25 mouse cellular contexts compared by ENCODE assay signal in genomic region chr4:129610472-129610871, GRCm38 (mm10). TPM values are rescaled to one million over a fixed set of nuclear protein-coding genes. Genes with fewer than 3 reads are reported as not detected.
DNase-seq lines count a peak whose midpoint lies in the region; ATAC-seq and TF ChIP-seq lines count a peak whose summit lies in the region.
"Had no signal": no experiment of that assay in that cellular context is flagged by ENCODE, and none has a peak within 500 bp of the region (broad histone marks: within the 10 kb centered on the region; RNA-seq: fewer than 3 reads in every experiment).

No protein-coding gene starts in this region.

- no peak overlapping the region for H3K4me3 ChIP-seq in heart, embryonic 14.5 days (ENCODE audit: control insufficient read depth in 1 of 2, insufficient read depth in 1 of 2, low read depth in 1 of 2, low read length in 2 of 2)
- no peak overlapping the region for H3K4me3 ChIP-seq in midbrain, embryonic 11.5 days (ENCODE audit: low read depth, low read length)
- no peak overlapping the region for H3K4me3 ChIP-seq in midbrain, embryonic 10.5 days
- H3K4me3 ChIP-seq in thymus, adult 2 months (ENCODE audit: control insufficient read depth, insufficient read depth, low read length) = peak overlapping the region; percentile 18; the same call in 1 of the 2 replicates
- H3K4me3 ChIP-seq: forebrain, embryonic 13.5 days; intestine, embryonic 15.5 days; liver, embryonic 15.5 days; neural tube, embryonic 15.5 days had no signal

- H3K4me1 ChIP-seq in heart, embryonic 14.5 days (ENCODE audit: control insufficient read depth in 2 of 2, insufficient read depth in 2 of 2, low read length in 2 of 2) = peaks cover 7 to 13% of the 10 kb centered on the region in 2 experiments; a peak in 3 of 4 replicates
- no peaks in the 10 kb centered on the region for H3K4me1 ChIP-seq in midbrain, embryonic 11.5 days (ENCODE audit: control insufficient read depth, insufficient read depth, low read length)
- no peaks in the 10 kb centered on the region for H3K4me1 ChIP-seq in midbrain, embryonic 10.5 days
- peaks cover 45% of the 10 kb centered on the region for H3K4me1 ChIP-seq in thymus, adult 2 months (replicated peaks; ENCODE audit: control insufficient read depth, insufficient read depth, low read length)
- H3K4me1 ChIP-seq: intestine, embryonic 15.5 days had no signal

- DNase-seq in heart, postnatal 4 days = no peak
- no peak for DNase-seq in midbrain, embryonic 11.5 days (ENCODE audit: low spot score, missing footprints)
- no peak for DNase-seq in midbrain, embryonic 10.5 days (ENCODE audit: low spot score)
- DNase-seq in thymus, adult 2 months = no peak
- DNase-seq in thymus, adult 18-20 months = no peak
- no peak for DNase-seq in cerebellum, adult 9-10 months
- DNase-seq: adrenal gland, postnatal 25 days; cerebellum, postnatal 10 days; gastrocnemius, postnatal 10 days; heart, postnatal 36 days; kidney, adult 9 months; kidney, postnatal 14 days; layer of hippocampus, adult 9-11 months; lung, embryonic 14.5 days; lung, postnatal 36 days; midbrain, embryonic 14.5 days; retina, postnatal 1 day; right cerebral cortex, postnatal 14 days had no signal

- no peak overlapping the region for H3K9ac ChIP-seq in heart, embryonic 14.5 days (ENCODE audit: low read length)
- no peak overlapping the region for H3K9ac ChIP-seq in midbrain, embryonic 11.5 days (ENCODE audit: low read length)
- H3K9ac ChIP-seq: forebrain, embryonic 13.5 days; intestine, embryonic 15.5 days; liver, embryonic 15.5 days; lung, embryonic 14.5 days; neural tube, embryonic 15.5 days had no signal

- no peaks in the 10 kb centered on the region for H3K9me3 ChIP-seq in heart, embryonic 14.5 days (ENCODE audit: control insufficient read depth, low read length)
- H3K9me3 ChIP-seq in midbrain, embryonic 11.5 days (ENCODE audit: control insufficient read depth, low read length) = no peaks in the 10 kb centered on the region
- no peaks in the 10 kb centered on the region for H3K9me3 ChIP-seq in midbrain, embryonic 10.5 days (replicated peaks)
- H3K9me3 ChIP-seq: forebrain, embryonic 13.5 days; intestine, embryonic 15.5 days; liver, embryonic 15.5 days; neural tube, embryonic 15.5 days had no signal

- H3K36me3 ChIP-seq in heart, embryonic 14.5 days (ENCODE audit: control insufficient read depth, insufficient read depth, low read length) = peaks cover 32% of the 10 kb centered on the region
- H3K36me3 ChIP-seq in midbrain, embryonic 11.5 days (ENCODE audit: control insufficient read depth, insufficient read depth, low read length) = peaks cover 12% of the 10 kb centered on the region
- peaks cover 45% of the 10 kb centered on the region for H3K36me3 ChIP-seq in midbrain, embryonic 10.5 days
- peaks cover 7% of the 10 kb centered on the region; the same call in 1 of the 2 replicates for H3K36me3 ChIP-seq in thymus, adult 2 months (ENCODE audit: control insufficient read depth, insufficient read depth, low read length)

- H3K27me3 ChIP-seq in heart, embryonic 14.5 days (ENCODE audit: control insufficient read depth, insufficient read depth, low read length) = no peaks in the 10 kb centered on the region
- H3K27me3 ChIP-seq in midbrain, embryonic 11.5 days (ENCODE audit: control insufficient read depth, insufficient read depth, low read length) = no peaks in the 10 kb centered on the region
- no peaks in the 10 kb centered on the region for H3K27me3 ChIP-seq in midbrain, embryonic 10.5 days (ENCODE audit: low read depth, poor library complexity, severe bottlenecking)
- H3K27me3 ChIP-seq in thymus, adult 2 months (ENCODE audit: control insufficient read depth, insufficient read depth, low read length) = no peaks in the 10 kb centered on the region
- H3K27me3 ChIP-seq: forebrain, embryonic 13.5 days; intestine, embryonic 15.5 days; liver, embryonic 15.5 days; neural tube, embryonic 15.5 days had no signal

- no peak for TF ChIP-seq POLR2A in thymus, adult 2 months (IDR thresholded peaks at IDR 0.05; ENCODE audit: control insufficient read depth, extremely low read depth, insufficient read depth, low read length, poor library complexity)

- H3K27ac ChIP-seq in heart, embryonic 14.5 days (replicated peaks in 1 of 2; ENCODE audit: control insufficient read depth in 1 of 2, insufficient read depth in 1 of 2, low read depth in 2 of 2, low read length in 2 of 2) = no peak overlapping the region
- no peak overlapping the region for H3K27ac ChIP-seq in midbrain, embryonic 11.5 days (ENCODE audit: low read depth, low read length)
- H3K27ac ChIP-seq in midbrain, embryonic 10.5 days (replicated peaks) = no peak overlapping the region
- peak overlapping the region; percentile 97 for H3K27ac ChIP-seq in thymus, adult 2 months (ENCODE audit: control insufficient read depth, insufficient read depth, low read length)
- H3K27ac ChIP-seq: forebrain, embryonic 13.5 days; intestine, embryonic 15.5 days; liver, embryonic 15.5 days; neural tube, embryonic 15.5 days had no signal

- 0 out of 2 replicates have a peak, but pooled peaks have one; percentile 8 for ATAC-seq in heart, embryonic 14.5 days (ENCODE audit: insufficient number of reproducible peaks, insufficient read depth, low FRiP score, low read depth)
- ATAC-seq in midbrain, embryonic 11.5 days (ENCODE audit: low FRiP score) = peak; percentile 15; the same call in 1 of the 2 replicates
- ATAC-seq: forebrain, embryonic 13.5 days; hindbrain, embryonic 16.5 days; intestine, embryonic 15.5 days had no signal

- no peak overlapping the region for H3K4me2 ChIP-seq in heart, embryonic 14.5 days (ENCODE audit: low read length)
- no peak overlapping the region for H3K4me2 ChIP-seq in midbrain, embryonic 11.5 days
- H3K4me2 ChIP-seq: forebrain, embryonic 13.5 days; intestine, embryonic 15.5 days; liver, embryonic 15.5 days; lung, embryonic 14.5 days; neural tube, embryonic 15.5 days had no signal

- no peak for TF ChIP-seq CTCF in thymus, adult 2 months (IDR thresholded peaks at IDR 0.05; ENCODE audit: borderline replicate concordance, control insufficient read depth, extremely low read depth, insufficient read depth, low read length, poor library complexity)

- 69% methylated on average over 4 of the region's 4 CpGs for WGBS in heart, embryonic 14.5 days
- 79% methylated on average over 4 of the region's 4 CpGs for WGBS in midbrain, embryonic 11.5 days
- 80% methylated on average over 4 of the region's 4 CpGs for WGBS in midbrain, embryonic 10.5 days
- WGBS in thymus, adult 2 months = 54% methylated on average over 4 of the region's 4 CpGs

RNA-seq across cellular contexts. Expression of gene Dcdc2b, which starts 3.6 kb away (rescaled TPM):
- polyA plus RNA-seq in heart, embryonic 14.5 days (2014; fragmentation: Nextera tagmentation; extraction: Ambion mirVana) = 1.1 and 2.6 TPM in 2 replicates
- total RNA-seq in heart, postnatal 4 days (2021) = under 1 TPM; 0.27 to 0.76 TPM
- 1.7 and 3.0 TPM in 2 replicates for polyA plus RNA-seq in midbrain, embryonic 11.5 days (2014; fragmentation: Nextera tagmentation; extraction: Ambion mirVana)
- 2.1 and 2.9 TPM in 2 replicates for polyA plus RNA-seq in midbrain, embryonic 10.5 days (2016; fragmentation: Nextera tagmentation; extraction: Ambion mirVana)
- 4.9 and 7.0 TPM in 2 replicates for polyA plus RNA-seq in thymus, adult 2 months (2012; rRNA removed)
- total RNA-seq: common myeloid progenitor, adult 5-6 weeks had no signal

RNA-seq across cellular contexts. Expression of gene Iqcc, which starts 8.4 kb away (rescaled TPM):
- 24.1 and 25.1 TPM in 2 replicates for polyA plus RNA-seq in heart, embryonic 14.5 days (2014; fragmentation: Nextera tagmentation; extraction: Ambion mirVana)
- 10 to 100 TPM in 1 of 2 experiments, 1 to 10 TPM in 1; 9.3 to 14.3 TPM for total RNA-seq in heart, postnatal 4 days (2021)
- 21.3 and 23.9 TPM in 2 replicates for polyA plus RNA-seq in midbrain, embryonic 11.5 days (2014; fragmentation: Nextera tagmentation; extraction: Ambion mirVana)
- polyA plus RNA-seq in midbrain, embryonic 10.5 days (2016; fragmentation: Nextera tagmentation; extraction: Ambion mirVana) = 30.6 and 32.8 TPM in 2 replicates
- 73.8 and 78.8 TPM in 2 replicates for polyA plus RNA-seq in thymus, adult 2 months (2012; rRNA removed)

RNA-seq across cellular contexts. Expression of gene Tmem234, which starts 10.0 kb away (rescaled TPM):
- polyA plus RNA-seq in heart, embryonic 14.5 days (2014; fragmentation: Nextera tagmentation; extraction: Ambion mirVana) = 158 and 179 TPM in 2 replicates
- total RNA-seq in heart, postnatal 4 days (2021) = 10 to 100 TPM; 64.8 to 72.1 TPM
- 178 and 188 TPM in 2 replicates for polyA plus RNA-seq in midbrain, embryonic 11.5 days (2014; fragmentation: Nextera tagmentation; extraction: Ambion mirVana)
- polyA plus RNA-seq in midbrain, embryonic 10.5 days (2016; fragmentation: Nextera tagmentation; extraction: Ambion mirVana) = 226 and 231 TPM in 2 replicates
- 243 and 257 TPM in 2 replicates for polyA plus RNA-seq in thymus, adult 2 months (2012; rRNA removed)

RNA-seq across cellular contexts. Expression of gene Eif3i, which starts 10.0 kb away (rescaled TPM):
- 192 and 207 TPM in 2 replicates for polyA plus RNA-seq in heart, embryonic 14.5 days (2014; fragmentation: Nextera tagmentation; extraction: Ambion mirVana)
- 100 to 1,000 TPM; 146 to 160 TPM for total RNA-seq in heart, postnatal 4 days (2021)
- 251 and 259 TPM in 2 replicates for polyA plus RNA-seq in midbrain, embryonic 11.5 days (2014; fragmentation: Nextera tagmentation; extraction: Ambion mirVana)
- polyA plus RNA-seq in midbrain, embryonic 10.5 days (2016; fragmentation: Nextera tagmentation; extraction: Ambion mirVana) = 261 and 293 TPM in 2 replicates
- 331 and 350 TPM in 2 replicates for polyA plus RNA-seq in thymus, adult 2 months (2012; rRNA removed)

RNA-seq across cellular contexts. Expression of gene Ccdc28b, which starts 13.3 kb away (rescaled TPM):
- polyA plus RNA-seq in heart, embryonic 14.5 days (2014; fragmentation: Nextera tagmentation; extraction: Ambion mirVana) = 49.8 and 53.3 TPM in 2 replicates
- total RNA-seq in heart, postnatal 4 days (2021) = 10 to 100 TPM; 30.9 to 33.3 TPM
- 70.0 and 73.9 TPM in 2 replicates for polyA plus RNA-seq in midbrain, embryonic 11.5 days (2014; fragmentation: Nextera tagmentation; extraction: Ambion mirVana)
- 58.6 and 74.5 TPM in 2 replicates for polyA plus RNA-seq in midbrain, embryonic 10.5 days (2016; fragmentation: Nextera tagmentation; extraction: Ambion mirVana)
- 34.8 and 35.3 TPM in 2 replicates for polyA plus RNA-seq in thymus, adult 2 months (2012; rRNA removed)
